Mouse (Mus musculus): ENCODE measurements at regions not wholly inside any gene's neighbourhood (a gene's known extent, or its start where the extent isn't known, plus 50 kb on each side); places are given as distances from the start of the nearest gene placed in this dataset.
"Not testable (repeated sequence)": the region's sequence is repeated elsewhere in the genome, so short reads cannot be mapped to it uniquely, and the experiment has no call there.

DNA sequence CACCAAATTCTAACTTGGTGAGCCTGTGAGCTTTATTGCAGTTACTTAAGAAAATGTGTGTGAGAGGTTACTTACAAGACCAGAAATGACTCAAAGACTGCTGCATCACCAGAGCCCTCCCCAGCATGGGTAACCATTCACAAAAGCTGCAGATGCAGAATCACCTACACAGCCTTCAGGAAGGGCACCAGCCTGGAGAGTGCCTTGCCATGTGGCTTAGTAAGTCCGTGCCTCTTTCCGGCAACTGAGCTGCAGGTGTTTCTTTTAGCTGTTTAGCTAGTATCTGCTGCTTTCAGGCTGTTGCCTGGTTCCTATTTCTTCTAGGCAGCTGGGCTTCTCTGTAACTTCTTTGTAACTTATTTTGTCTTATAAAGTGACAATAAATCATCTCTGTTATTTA, 213.2 kb upstream of the Stxbp6 start:
- DNase-seq (ENCODE audit: extremely low spot score, low spot score), result no peak

DNA sequence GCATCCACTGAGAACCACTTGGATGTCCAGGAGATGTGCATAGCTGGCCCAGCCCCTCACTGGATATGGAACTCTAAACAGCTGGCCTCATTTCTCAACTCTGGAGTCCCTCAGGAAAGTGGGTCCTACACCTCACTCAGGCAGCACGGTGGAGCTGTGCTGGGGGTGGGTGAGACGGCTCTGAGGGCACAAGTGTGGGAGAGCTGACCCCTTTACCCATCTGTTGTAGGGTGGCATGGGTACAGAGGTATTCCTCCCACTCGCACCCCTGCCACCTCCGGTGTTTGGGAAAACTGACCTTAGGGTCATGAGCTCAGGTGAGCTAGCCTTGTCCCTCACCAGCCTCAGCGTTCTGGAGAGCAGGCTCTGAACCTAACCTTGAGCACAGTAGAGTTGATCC, 181.8 kb upstream of the Stxbp6 start:
- no peak for DNase-seq (ENCODE audit: extremely low spot score, low spot score)

DNA sequence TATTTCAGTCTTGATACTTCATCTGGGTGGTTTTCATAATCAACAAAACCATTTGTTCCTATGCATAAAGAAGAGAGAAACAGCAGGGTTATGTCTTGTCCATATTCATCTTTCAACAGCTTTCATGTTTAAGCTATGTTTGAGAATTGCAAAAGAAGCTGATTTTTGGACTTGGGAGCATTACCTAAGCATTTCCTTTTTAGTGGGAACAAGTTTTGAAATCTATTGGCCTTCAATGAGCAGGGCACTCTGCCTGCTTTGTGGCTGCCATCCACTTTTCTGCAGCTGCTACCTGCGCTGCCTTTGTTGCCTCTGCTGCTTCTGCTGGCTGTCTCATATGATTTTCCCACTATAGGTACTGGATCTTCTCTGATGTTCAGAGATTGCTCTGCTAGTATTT, 136.6 kb upstream of the Stxbp6 start:
- no peak for DNase-seq (ENCODE audit: extremely low spot score, low spot score)

DNA sequence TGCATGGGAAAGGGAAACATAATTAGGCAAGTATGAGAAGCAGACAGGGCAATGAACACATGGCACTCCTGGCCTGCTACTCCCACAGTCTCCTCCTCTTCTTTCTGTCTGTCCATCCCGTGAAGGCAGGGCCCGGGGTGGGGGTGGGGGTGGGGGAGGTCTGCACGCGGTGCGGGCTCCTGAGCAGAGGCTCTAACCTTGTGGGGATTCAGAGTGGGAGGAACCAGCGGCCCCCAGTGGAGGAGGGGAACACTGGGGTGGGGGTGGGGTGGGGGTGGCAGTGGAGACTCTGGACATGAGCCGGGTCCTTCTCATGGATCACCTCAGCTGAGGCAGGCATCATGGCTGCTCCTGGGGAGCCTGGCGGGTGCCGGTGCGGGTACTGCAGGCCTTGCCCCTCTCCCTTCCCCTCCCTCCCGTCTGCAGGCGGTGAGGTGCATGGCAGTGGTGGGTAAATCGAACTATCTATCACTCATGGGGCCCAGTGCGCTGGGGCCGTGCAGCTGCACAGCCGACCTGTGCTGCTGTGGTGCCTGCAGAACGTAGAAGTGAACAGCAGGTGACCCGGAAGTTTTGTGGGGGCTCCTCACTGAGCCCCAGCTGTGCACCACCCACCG, 120.9 kb upstream of the Stxbp6 start:
- no peak for DNase-seq (ENCODE audit: extremely low spot score, low spot score)

DNA sequence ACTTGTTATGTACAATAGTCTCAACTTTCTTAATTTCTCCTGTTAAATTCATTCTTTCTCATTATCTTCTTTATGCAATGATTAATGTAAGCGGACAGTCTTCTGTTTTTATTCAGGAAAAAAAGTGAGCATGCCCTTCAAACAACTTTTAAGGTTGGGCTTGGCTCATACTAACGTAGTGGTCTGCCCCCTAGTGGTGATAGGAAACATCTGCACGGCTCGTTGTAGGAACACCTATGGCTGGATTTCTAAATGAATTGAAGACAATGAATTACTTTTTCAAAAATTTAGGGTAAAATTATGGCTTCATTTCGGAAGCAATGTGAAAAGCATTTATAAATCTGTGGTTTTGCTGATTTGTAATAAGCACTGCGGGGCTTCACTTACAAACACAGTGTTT, 112.6 kb upstream of the Stxbp6 start:
- no peak for DNase-seq (ENCODE audit: extremely low spot score, low spot score)

DNA sequence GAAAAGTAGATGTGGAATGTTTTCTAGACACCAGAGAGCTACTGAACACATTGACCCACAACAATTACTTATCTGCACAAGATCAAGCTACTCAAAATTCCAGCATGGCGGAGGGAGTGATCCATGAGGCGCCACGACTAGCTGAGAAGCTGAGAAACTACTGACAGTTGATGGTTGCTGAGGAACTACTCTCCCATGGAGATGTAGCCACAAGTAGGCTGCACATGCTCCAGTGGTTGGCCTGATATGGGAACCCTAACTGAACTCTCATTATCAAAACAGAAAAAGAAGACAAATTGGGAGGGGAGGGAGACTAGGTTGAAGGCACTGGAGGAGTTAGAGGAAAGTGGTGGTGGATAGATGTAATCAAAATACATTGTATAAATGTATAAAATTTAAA, 110.0 kb upstream of the Stxbp6 start:
- DNase-seq (ENCODE audit: extremely low spot score, low spot score), result no peak

DNA sequence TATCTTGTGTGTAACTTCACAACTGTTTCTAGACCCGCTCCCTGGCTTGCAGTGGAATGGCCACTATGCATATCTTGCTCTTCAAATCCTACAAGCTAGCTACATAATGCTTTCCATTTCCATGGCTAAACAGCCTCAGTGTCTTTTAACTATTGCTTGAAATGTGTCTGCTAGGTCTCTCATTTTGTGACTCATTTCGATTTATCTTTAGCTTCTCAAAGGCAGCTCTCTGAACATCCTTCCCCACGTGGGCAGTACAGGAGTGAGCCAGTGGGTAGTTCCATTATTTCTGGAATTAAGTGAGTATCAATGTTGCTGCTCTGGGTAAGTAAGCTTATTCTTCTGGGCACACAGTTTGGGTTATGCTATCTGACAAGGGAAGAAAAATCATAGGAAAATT, 102.9 kb upstream of the Stxbp6 start:
- no peak for DNase-seq (ENCODE audit: extremely low spot score, low spot score)

DNA sequence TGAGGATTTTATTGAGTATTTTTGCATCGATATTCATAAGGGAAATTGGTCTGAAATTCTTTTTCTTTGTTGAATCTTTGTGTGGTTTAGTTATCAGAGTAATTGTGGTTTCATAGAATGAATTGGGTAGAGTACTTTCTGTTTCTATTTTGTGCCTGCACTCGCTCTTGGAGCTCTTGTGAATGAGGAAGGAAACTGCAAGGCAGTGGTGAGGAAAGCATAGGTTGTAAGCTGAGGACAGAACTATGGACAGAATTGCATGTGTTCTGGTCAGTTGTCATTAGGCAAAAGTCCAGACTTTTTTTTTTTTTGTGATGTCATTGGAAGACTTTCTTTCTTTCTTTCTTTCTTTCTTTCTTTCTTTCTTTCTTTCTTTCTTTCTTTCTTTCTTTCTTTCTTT, 100.8 kb upstream of the Stxbp6 start:
- not testable (repeated sequence) for DNase-seq (ENCODE audit: extremely low spot score, low spot score)

DNA sequence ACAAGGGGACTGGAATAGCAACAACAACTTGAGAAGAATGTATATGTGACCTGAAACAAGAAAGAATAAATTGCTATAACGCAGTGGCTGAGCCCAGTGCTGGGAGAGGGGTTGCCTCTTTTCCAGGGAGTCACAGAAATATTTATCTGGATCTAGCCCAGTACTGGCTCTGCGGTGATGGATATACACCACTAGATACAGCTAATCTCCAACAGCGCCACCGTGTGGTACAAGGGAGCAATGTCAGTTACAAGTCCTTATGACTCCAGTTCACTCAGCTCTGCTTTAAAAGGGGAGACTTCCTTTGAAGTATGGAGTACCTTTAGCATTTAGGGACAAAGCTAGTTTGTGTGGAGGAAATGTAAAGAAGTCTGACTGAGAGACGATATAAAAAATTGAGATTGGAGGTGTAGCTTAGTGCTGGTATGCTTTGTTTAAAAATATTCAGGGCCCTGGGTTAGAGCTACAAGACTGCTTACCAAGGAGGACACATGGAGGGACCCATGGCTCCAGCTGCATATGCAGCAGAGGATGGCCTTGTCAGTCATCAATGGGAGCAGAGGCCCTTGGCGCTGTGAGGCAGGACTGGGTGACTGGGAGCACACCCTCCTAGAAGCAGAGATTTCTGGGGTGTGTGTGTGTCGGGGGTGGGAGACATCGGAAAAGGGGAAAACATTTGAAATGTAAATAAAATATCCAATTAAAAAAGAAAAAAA, 97.6 kb upstream of the Stxbp6 start:
- DNase-seq (ENCODE audit: extremely low spot score, low spot score), result peak; percentile 80

DNA sequence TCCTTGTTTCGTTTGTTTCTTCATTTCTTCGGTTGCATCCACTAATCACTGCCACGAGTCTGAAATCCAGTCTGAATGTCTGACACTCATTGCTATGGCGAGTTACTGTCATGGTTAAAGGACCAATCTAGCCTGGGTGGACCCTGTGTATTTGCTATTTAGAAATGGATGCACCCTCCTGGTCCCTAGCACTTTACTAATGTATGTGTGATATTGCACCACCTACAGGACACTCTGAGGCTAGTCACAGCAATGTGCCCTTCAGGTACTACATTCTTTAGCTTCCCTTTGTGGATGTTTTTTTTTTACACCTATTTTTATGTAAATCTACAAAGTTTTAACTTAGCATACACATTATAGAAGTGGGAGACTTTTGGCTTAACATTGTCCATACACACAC, 87.5 kb upstream of the Stxbp6 start:
- DNase-seq (ENCODE audit: extremely low spot score, low spot score), result no peak

DNA sequence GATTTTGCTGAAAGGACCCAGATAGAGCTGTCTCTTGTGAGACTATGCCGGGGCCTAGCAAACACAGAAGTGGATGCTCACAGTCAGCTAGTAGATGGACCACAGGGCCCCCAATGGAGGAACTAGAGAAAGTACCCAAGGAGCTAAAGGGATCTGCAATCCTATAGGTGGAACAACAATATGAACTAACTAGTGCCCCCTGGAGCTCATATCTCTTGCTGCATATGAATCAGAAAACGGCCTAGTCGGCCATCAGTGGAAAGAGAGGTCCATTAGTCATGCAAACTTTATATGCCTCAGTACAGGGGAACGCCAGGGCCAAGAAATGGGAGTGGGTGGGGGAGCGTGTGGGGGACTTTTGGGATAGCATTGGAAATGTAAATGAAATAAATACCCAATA, 87.1 kb upstream of the Stxbp6 start:
- DNase-seq (ENCODE audit: extremely low spot score, low spot score), result not testable (repeated sequence)

DNA sequence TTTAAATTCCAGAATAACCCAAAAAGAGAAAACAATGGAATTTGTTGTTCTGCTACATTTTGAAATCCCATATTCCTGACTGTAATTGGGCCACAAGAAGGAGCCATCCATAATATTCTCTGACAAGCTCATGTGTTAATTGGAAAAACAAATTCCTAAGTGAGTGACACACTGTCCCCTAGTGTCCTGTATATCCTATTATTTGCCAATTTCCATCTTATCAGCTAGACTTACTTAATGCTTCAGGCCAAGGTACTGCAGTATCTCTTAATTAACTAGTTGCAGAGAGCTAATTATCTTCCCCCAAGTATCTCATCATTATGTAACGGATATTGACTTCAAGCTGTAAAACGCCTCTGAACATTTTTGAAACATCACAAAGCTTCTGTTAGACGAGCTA, 84.5 kb upstream of the Stxbp6 start:
- no peak for DNase-seq (ENCODE audit: extremely low spot score, low spot score)

DNA sequence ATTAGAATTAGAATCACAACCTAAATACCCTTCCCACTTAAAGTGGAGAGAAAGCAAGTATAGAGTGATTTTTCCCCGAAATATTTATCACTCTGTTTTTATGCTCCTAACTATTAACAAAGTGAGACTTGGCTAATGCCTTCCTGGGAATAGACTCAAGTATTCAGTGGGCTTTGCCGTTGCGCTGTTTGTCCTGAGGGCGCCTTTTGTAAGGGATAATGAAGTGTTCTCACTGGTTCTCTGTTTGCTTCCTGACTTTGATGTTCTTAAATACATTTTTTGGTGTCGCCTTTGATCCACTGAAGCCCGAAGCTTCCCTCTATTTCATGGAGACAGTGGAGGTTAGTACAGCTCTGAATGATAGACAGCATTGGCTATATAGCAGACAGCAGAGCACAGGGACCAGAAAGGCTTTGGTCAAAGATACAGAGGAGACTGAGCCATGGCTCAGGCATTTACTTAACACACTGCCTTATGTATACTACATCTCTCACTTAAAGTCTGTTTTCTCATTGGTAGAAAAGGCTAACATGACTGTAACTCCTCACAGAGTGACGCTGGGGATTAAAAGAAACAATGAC, 63.0 kb upstream of the Stxbp6 start:
- DNase-seq (ENCODE audit: extremely low spot score, low spot score), result no peak

DNA sequence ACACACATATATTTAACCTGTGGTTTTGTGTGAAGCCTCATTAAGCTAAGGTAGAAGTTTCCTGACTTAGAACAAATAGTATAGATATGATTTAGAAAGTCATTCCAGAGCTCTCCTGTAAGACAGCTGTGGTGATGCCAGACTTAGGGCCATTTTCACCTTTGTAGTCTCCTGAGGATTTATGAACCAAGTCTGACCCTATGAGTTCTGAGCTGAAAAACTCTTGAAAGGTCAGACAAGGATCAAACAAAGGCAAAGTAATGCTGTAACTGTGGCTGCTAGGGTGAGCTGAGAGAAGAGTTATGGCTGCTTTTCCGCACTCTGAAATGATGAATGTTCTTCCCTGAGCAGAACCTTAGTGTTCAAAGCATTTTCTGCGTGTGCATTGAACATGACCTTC, 58.9 kb upstream of the Stxbp6 start:
- DNase-seq (ENCODE audit: extremely low spot score, low spot score), result no peak

DNA sequence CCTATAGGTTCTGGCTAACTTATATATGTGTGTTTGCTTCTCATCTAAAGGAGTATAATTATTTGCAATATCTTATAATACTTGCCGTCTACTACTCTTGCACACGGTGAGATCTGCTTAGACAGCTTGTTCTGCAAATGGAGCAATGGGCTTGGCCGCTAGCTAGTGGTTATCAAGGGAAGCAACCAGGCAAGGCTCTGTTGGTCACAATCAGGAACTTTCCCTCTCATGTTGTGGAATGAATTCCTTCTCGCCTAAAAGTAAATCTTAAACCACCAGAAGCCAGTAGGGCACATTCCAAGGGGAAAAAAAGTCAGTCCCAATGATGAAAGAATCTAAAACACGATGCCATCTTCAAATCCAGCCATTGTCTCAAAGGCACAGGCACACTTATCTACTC, 56.6 kb upstream of the Stxbp6 start:
- no peak for DNase-seq (ENCODE audit: extremely low spot score, low spot score)

DNA sequence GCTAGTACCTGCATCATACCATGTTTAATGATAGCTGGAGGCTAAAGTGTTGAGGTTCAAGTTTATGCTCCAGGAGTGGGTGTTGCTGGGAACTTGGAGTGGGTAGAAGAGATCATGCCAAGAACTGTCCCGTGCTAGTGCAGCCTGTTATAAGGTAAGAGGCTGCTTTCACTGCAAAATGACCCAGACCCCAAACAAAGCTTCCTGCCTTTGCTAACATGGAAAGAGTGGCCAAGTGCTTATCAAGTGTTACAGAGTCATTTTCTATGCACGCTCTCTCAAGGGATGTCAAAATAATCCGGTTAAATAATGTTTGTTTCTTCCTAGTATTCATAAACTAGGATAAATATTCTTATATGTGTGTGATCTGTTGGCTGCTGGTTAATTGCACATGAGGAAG, 51.4 kb upstream of the Stxbp6 start:
- DNase-seq (ENCODE audit: extremely low spot score, low spot score), result no peak

Data from neural tube, embryonic 10.5 days (tissue).